Mouse (Mus musculus): ENCODE measurements around the gene Gclm.

- TF ChIP-seq POLR2A (IDR thresholded peaks at IDR 0.05; ENCODE audit: insufficient read depth, low read length) = no peak
- no peak for TF ChIP-seq CTCF (IDR thresholded peaks at IDR 0.05; ENCODE audit: low read depth, low read length)
These were observed 68.6 kb downstream of the Gclm start for GRCm38 (mm10) chr3:122313936-122314335.
